Mouse (Mus musculus): Measurements from ENCODE around the gene Atp8b5.
A peak's percentile ranks its signal among the peaks of the same experiment; 100 is the strongest.

The Atp8b5 gene

GRCm38 (mm10) chr4:43266623-43267322 lies at the start of gene Atp8b5:
Atp8b5 (plus strand) TSS chr4:43267159.
- peak; percentile 91 for DNase-seq (ENCODE audit: low read depth)

- DNase-seq (ENCODE audit: low read depth) = no peak
Observed at GRCm38 (mm10) chr4:43217997-43218396, 49.0 kb upstream of the Atp8b5 start.

GRCm38 (mm10) chr4:43231821-43232220 lies 35.1 kb upstream of the Atp8b5 start:
- no peak for DNase-seq (ENCODE audit: low read depth)

GRCm38 (mm10) chr4:43232985-43233384 lies 34.0 kb upstream of the Atp8b5 start:
- no peak for DNase-seq (ENCODE audit: low read depth)

GRCm38 (mm10) chr4:43233489-43233888 lies 33.5 kb upstream of the Atp8b5 start:
- no peak for DNase-seq (ENCODE audit: low read depth)

- DNase-seq (ENCODE audit: low read depth) = no peak
Observed at GRCm38 (mm10) chr4:43236898-43237297, 30.1 kb upstream of the Atp8b5 start.

- DNase-seq (ENCODE audit: low read depth) = no peak
Observed at GRCm38 (mm10) chr4:43240716-43241115, 26.2 kb upstream of the Atp8b5 start.

GRCm38 (mm10) chr4:43244022-43244421 lies 22.9 kb upstream of the Atp8b5 start:
- DNase-seq (ENCODE audit: low read depth) = peak; percentile 60

- peak; percentile 69 for DNase-seq (ENCODE audit: low read depth)
Observed at GRCm38 (mm10) chr4:43245776-43246175, 21.2 kb upstream of the Atp8b5 start.

GRCm38 (mm10) chr4:43248026-43248425 lies 18.9 kb upstream of the Atp8b5 start:
- no peak for DNase-seq (ENCODE audit: low read depth)

GRCm38 (mm10) chr4:43248909-43249308 lies 18.1 kb upstream of the Atp8b5 start:
- peak; percentile 34 for DNase-seq (ENCODE audit: low read depth)

GRCm38 (mm10) chr4:43251269-43251668 lies 15.7 kb upstream of the Atp8b5 start:
- DNase-seq (ENCODE audit: low read depth) = no peak

GRCm38 (mm10) chr4:43257040-43257439 lies 9.9 kb upstream of the Atp8b5 start:
- no peak for DNase-seq (ENCODE audit: low read depth)

- no peak for DNase-seq (ENCODE audit: low read depth)
Observed at GRCm38 (mm10) chr4:43258556-43258955, 8.4 kb upstream of the Atp8b5 start.

- DNase-seq (ENCODE audit: low read depth) = peak; percentile 62
Observed at GRCm38 (mm10) chr4:43259435-43259834, 7.5 kb upstream of the Atp8b5 start.

- peak; percentile 90 for DNase-seq (ENCODE audit: low read depth)
Observed at GRCm38 (mm10) chr4:43260096-43260495, 6.9 kb upstream of the Atp8b5 start.

- no peak for DNase-seq (ENCODE audit: low read depth)
Observed at GRCm38 (mm10) chr4:43262821-43263220, 4.1 kb upstream of the Atp8b5 start.

GRCm38 (mm10) chr4:43266146-43266545 lies 813 bp upstream of the Atp8b5 start:
- no peak for DNase-seq (ENCODE audit: low read depth)

GRCm38 (mm10) chr4:43267323-43267658 lies 332 bp downstream of the Atp8b5 start:
- DNase-seq (ENCODE audit: low read depth) = no peak

GRCm38 (mm10) chr4:43285476-43285875 lies 18.5 kb downstream of the Atp8b5 start:
- DNase-seq (ENCODE audit: low read depth) = no peak

- no peak for DNase-seq (ENCODE audit: low read depth)
Observed at GRCm38 (mm10) chr4:43287305-43287704, 20.3 kb downstream of the Atp8b5 start.

GRCm38 (mm10) chr4:43294001-43294400 lies 27.0 kb downstream of the Atp8b5 start:
- peak; percentile 43 for DNase-seq (ENCODE audit: low read depth)

GRCm38 (mm10) chr4:43309696-43310338 lies 42.9 kb downstream of the Atp8b5 start:
- DNase-seq (ENCODE audit: low read depth) = peak; percentile 6

GRCm38 (mm10) chr4:43321536-43321935 lies 54.6 kb downstream of the Atp8b5 start:
- DNase-seq (ENCODE audit: low read depth) = no peak
